In genomic region chr8:104160731-104161130, GRCm38 (mm10) we compare ENCODE assay signal across 24 mouse cellular contexts. TPM values are rescaled to one million over a fixed set of nuclear protein-coding genes. Genes with fewer than 3 reads are reported as not detected.
"Had no signal": no experiment of that assay in that cellular context is flagged by ENCODE, and none has a peak within 500 bp of the region (broad histone marks: within the 10 kb centered on the region; RNA-seq: fewer than 3 reads in every experiment).

No protein-coding gene starts in this region.

- H3K4me3 ChIP-seq: gastrocnemius, adult 2 months; heart, adult 2 months; heart, embryonic 12.5 days; hindbrain, embryonic 10.5 days; hindbrain, embryonic 12.5 days; layer of hippocampus, adult 2 months; left cerebral cortex, adult 2 months; limb, embryonic 10.5 days; limb, embryonic 12.5 days had no signal

- DNase-seq: gastrocnemius, adult 2 months; gastrocnemius, postnatal 10 days; gastrocnemius, postnatal 25 days; heart, adult 2 months; heart, postnatal 10 days; heart, postnatal 4 days; kidney, adult 18-20 months; kidney, adult 8-10 months; kidney, postnatal 10 days; kidney, postnatal 25 days; kidney, postnatal 4 days; liver had no signal

- H3K36me3 ChIP-seq: heart, embryonic 12.5 days; hindbrain, embryonic 10.5 days; hindbrain, embryonic 12.5 days; limb, embryonic 10.5 days; limb, embryonic 12.5 days had no signal

- ATAC-seq: hindbrain, embryonic 16.5 days; inflammation-experienced regulatory T-cells, adult 6 months; intestine, postnatal 0 days had no signal

- H3K9me3 ChIP-seq: heart, embryonic 12.5 days; hindbrain, embryonic 10.5 days; hindbrain, embryonic 12.5 days; limb, embryonic 10.5 days; limb, embryonic 12.5 days had no signal

- H3K27ac ChIP-seq: gastrocnemius, adult 2 months; heart, adult 2 months; hindbrain, embryonic 10.5 days; hindbrain, embryonic 12.5 days; hindbrain, embryonic 14.5 days; layer of hippocampus, adult 2 months; left cerebral cortex, adult 2 months; limb, embryonic 10.5 days; limb, embryonic 12.5 days had no signal

- H3K27me3 ChIP-seq: heart, embryonic 12.5 days; hindbrain, embryonic 12.5 days; limb, embryonic 12.5 days had no signal

- H3K4me1 ChIP-seq: hindbrain, embryonic 12.5 days; limb, embryonic 12.5 days had no signal

- H3K4me2 ChIP-seq: heart, embryonic 12.5 days; hindbrain, embryonic 12.5 days; hindbrain, embryonic 14.5 days; limb, embryonic 12.5 days; liver, embryonic 11.5 days had no signal

- H3K9ac ChIP-seq: heart, embryonic 12.5 days; hindbrain, embryonic 12.5 days; hindbrain, embryonic 14.5 days; limb, embryonic 12.5 days had no signal

RNA-seq across cellular contexts. Expression of gene Bean1, which starts 9.5 kb away (rescaled TPM):
- polyA plus RNA-seq: inflammation-experienced regulatory T-cells, adult 6 months had no signal
